Mouse (Mus musculus) heart, embryonic 11.5 days (tissue): Measurements from ENCODE around the gene Hspb9. TPM values are rescaled to one million over a fixed set of nuclear protein-coding genes. Genes with fewer than 3 reads are reported as not detected.

Experiments used
- polyA plus RNA-seq: library from polyadenylated mRNA; unstranded; fragments of >200 nt; fragmentation: Nextera tagmentation; extraction: Ambion mirVana; gene quantifications from 2 replicates; pipeline ENCODE4 v1.2.1, GENCODE M21; 2014

The Hspb9 gene
- polyA plus RNA-seq, 1 experiment from 2014 or later: not detected

Other genes starting within 250 kb of the Hspb9 start
- gene Klhl11, start 241.1 kb upstream of the Hspb9 start, polyA plus RNA-seq: 8.1 and 8.9 TPM in 2 replicates
- gene Acly, start 185.8 kb upstream of the Hspb9 start, polyA plus RNA-seq: 76.6 and 93.9 TPM in 2 replicates
- 0.31 and 1.1 TPM in 2 replicates for gene Ttc25, start 168.2 kb upstream of the Hspb9 start, polyA plus RNA-seq
- 15.7 and 19.0 TPM in 2 replicates for gene Cnp, start 138.9 kb upstream of the Hspb9 start, polyA plus RNA-seq
- gene Nkiras2, start 94.6 kb upstream of the Hspb9 start, polyA plus RNA-seq: 65.4 and 66.9 TPM in 2 replicates
- 69.4 and 85.1 TPM in 2 replicates for gene Dnajc7, start 93.7 kb upstream of the Hspb9 start, polyA plus RNA-seq
- 0.14 and 0.25 TPM in 2 replicates for gene Zfp385c, start 21.4 kb upstream of the Hspb9 start, polyA plus RNA-seq
- 0.65 and 1.3 TPM in 2 replicates for gene Dhx58, start 9.6 kb upstream of the Hspb9 start, polyA plus RNA-seq
- 36.7 and 37.9 TPM in 2 replicates for gene Kat2a, start 1.4 kb upstream of the Hspb9 start, polyA plus RNA-seq
- gene Rab5c, start 24.4 kb downstream of the Hspb9 start, polyA plus RNA-seq: 30.8 and 41.1 TPM in 2 replicates
- gene Kcnh4, start 46.1 kb downstream of the Hspb9 start, polyA plus RNA-seq: not detected in 2 replicates
- not detected in 2 replicates for gene Hcrt, start 49.1 kb downstream of the Hspb9 start, polyA plus RNA-seq
- 3.8 and 5.3 TPM in 2 replicates for gene Ghdc, start 57.1 kb downstream of the Hspb9 start, polyA plus RNA-seq
- gene Stat5b, start 136.9 kb downstream of the Hspb9 start, polyA plus RNA-seq: 26.4 and 32.0 TPM in 2 replicates
- gene Stat5a, start 145.5 kb downstream of the Hspb9 start, polyA plus RNA-seq: 5.6 and 5.9 TPM in 2 replicates
- 45.0 and 49.0 TPM in 2 replicates for gene Stat3, start 225.7 kb downstream of the Hspb9 start, polyA plus RNA-seq